Mouse (Mus musculus) lung, adult 2 months (tissue): Measurements from ENCODE around the gene Setd1b. TPM values are rescaled to one million over a fixed set of nuclear protein-coding genes. Genes with fewer than 3 reads are reported as not detected.

Source experiments
- DNase-seq: peaks from one replicate; pipeline ENCODE4 v3.0.0; 2022
- H3K4me1 ChIP-seq: fragments of 200-500 bp; 2 replicates; pipeline ENCODE4 v1.6.1; 2011; ENCODE audit warnings: low read length; ENCODE audit not compliant: control insufficient read depth, insufficient read depth
- H3K4me3 ChIP-seq: fragments of 200-500 bp; replicated peaks from 2 replicates; pipeline ENCODE3; 2011; ENCODE audit warnings: low read depth, mild to moderate bottlenecking, control low read depth, low read length; ENCODE audit errors: extremely low read depth
- CTCF ChIP-seq: fragments of 200-500 bp; IDR thresholded peaks from 2 replicates; pipeline ENCODE4 v1.5.1; 2011; ENCODE audit warnings: mild to moderate bottlenecking, low read length, control low read depth; ENCODE audit not compliant: insufficient read depth
- POLR2A ChIP-seq: fragments of 200-500 bp; IDR thresholded peaks from 2 replicates; pipeline ENCODE4 v1.6.1; 2011; ENCODE audit warnings: low read depth, mild to moderate bottlenecking, control low read depth, low read length, borderline replicate concordance; ENCODE audit errors: extremely low read depth
- WGBS: fragments of 180-500 bp; shearing (Covaris S2); methylation state at CpG from one replicate; pipeline ENCODE4 v1.1.7; 2018; 5-methylcytosine and 5-hydroxymethylcytosine counted together
- polyA plus RNA-seq: library from polyadenylated mRNA; depleted of rRNA; stranded (reverse); fragments of >200 nt; gene quantifications from 2 replicates; pipeline ENCODE4 v1.2.3, GENCODE M21; 2012

The Setd1b gene
- polyA plus RNA-seq, 1 experiment, result 15.2 TPM

DNA sequence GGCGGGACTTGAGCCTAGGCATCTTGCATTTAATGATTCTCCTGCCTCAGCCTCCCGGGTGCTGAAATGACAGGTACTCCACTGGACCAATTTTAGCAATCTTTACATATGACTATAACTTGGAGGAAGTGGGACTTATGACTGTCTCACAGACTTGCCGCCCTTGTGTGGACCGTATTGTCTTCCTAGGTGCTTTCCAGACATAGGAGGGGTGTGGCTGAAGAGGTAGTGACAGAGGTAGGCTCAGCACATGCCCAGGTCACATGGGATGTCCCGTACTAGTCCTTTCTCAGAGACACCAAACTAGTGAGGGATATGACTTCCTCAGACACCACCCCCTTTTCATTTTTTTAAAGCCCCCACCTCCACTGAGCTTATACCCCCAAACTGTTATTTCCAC, 36.8 kb downstream of the Setd1b start:
- TF ChIP-seq CTCF (no peak), POLR2A (no peak)
- no peak for DNase-seq
- no peak overlapping the region for H3K4me3 ChIP-seq
- 79% methylated on average over 5 of the region's 5 CpGs for WGBS
- no peaks in the 10 kb centered on the region for H3K4me1 ChIP-seq

- WGBS, result 90% methylated on average over 15 of the region's 15 CpGs
- TF ChIP-seq CTCF (no peak), POLR2A (no peak)
- H3K4me3 ChIP-seq, result no peak overlapping the region
- H3K4me1 ChIP-seq, result no peaks in the 10 kb centered on the region
- DNase-seq, result no peak
Observed at GRCm38 (mm10) chr5:123180390-123180789, 38.4 kb downstream of the Setd1b start.

GRCm38 (mm10) chr5:123181536-123181935, 39.5 kb downstream of the Setd1b start:
- H3K4me3 ChIP-seq, result no peak overlapping the region
- H3K4me1 ChIP-seq, result no peaks in the 10 kb centered on the region
- TF ChIP-seq CTCF, result no peak
- no peak for TF ChIP-seq POLR2A
- no peak for DNase-seq
- 79% methylated on average over 6 of the region's 6 CpGs for WGBS

- WGBS, result 75% methylated on average over 10 of the region's 10 CpGs
- no peaks in the 10 kb centered on the region for H3K4me1 ChIP-seq
- no peak within 1 kb of the TSS for H3K4me3 ChIP-seq
- DNase-seq, result no peak
- TF ChIP-seq POLR2A (no peak), CTCF (no peak)
Observed at GRCm38 (mm10) chr5:123182651-123183050, 40.7 kb downstream of the Setd1b start, which contains the start of gene Hpd. TSS of gene Hpd (minus strand) at chr5:123182727.

- DNase-seq, result no peak
- Histone ChIP-seq H3K4me1 (no peaks in the 10 kb centered on the region), H3K4me3 (no peak overlapping the region)
- TF ChIP-seq POLR2A, result no peak
- TF ChIP-seq CTCF, result no peak
- WGBS, result 59% methylated on average over 6 of the region's 6 CpGs
Observed at GRCm38 (mm10) chr5:123185966-123186365, 44.0 kb downstream of the Setd1b start.

DNA sequence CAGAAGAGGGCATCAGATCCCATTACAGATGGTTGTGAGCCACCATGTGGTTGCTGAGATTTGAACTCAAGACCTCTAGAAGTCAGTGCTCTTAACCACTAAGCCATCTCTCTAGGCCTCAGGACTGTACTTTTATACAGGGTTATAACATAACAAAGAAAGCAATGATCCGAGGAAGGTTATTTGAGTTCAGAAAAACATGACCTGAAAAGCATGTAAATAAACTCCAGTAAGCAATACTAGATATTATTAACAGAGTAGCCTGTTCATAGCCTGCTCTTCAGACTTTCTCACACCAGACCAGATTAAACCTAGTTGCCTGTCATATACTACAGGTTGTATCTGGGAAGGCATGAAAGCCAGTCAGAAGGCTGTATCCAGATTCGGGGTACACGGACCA, 45.3 kb downstream of the Setd1b start:
- H3K4me1 ChIP-seq, result no peaks in the 10 kb centered on the region
- no peak for TF ChIP-seq CTCF
- TF ChIP-seq POLR2A, result no peak
- no peak for DNase-seq
- H3K4me3 ChIP-seq, result no peak overlapping the region
- 86% methylated on average over 3 of the region's 3 CpGs for WGBS

GRCm38 (mm10) chr5:123190912-123191311, 48.9 kb downstream of the Setd1b start:
- WGBS, result 54% methylated on average over 3 of the region's 3 CpGs
- no peak for DNase-seq
- Histone ChIP-seq H3K4me1 (no peaks in the 10 kb centered on the region), H3K4me3 (no peak overlapping the region)
- TF ChIP-seq POLR2A (no peak), CTCF (no peak)

DNA sequence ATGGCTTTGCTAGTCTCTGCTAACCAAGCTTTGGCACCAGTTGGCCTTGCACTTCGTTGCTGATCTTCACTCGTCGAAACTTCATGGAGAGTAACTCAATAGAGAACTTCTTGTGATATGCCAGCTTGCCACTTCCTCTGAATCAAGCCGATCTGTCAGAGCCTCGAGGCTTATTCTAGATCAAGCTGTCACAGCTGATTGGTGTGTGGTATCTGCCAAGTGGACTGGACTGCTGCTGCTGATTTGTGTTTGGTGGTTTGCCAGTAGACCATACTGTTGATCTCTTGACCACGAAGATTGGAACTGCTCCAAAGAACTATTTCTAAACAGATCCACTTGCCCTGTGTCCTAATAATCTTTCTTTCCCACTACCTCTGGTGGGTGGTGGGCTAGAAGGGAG, 49.4 kb downstream of the Setd1b start:
- 50% methylated on average over 6 of the region's 6 CpGs for WGBS
- DNase-seq, result no peak
- TF ChIP-seq CTCF, result no peak
- no peak for TF ChIP-seq POLR2A
- H3K4me1 ChIP-seq, result no peaks in the 10 kb centered on the region
- H3K4me3 ChIP-seq, result no peak overlapping the region

- Histone ChIP-seq H3K4me1 (no peaks in the 10 kb centered on the region), H3K4me3 (no peak overlapping the region)
- 51% methylated on average over 9 of the region's 9 CpGs for WGBS
- TF ChIP-seq POLR2A, result no peak
- no peak for TF ChIP-seq CTCF
- DNase-seq, result no peak
Observed at GRCm38 (mm10) chr5:123192606-123193150, 50.7 kb downstream of the Setd1b start.

DNA sequence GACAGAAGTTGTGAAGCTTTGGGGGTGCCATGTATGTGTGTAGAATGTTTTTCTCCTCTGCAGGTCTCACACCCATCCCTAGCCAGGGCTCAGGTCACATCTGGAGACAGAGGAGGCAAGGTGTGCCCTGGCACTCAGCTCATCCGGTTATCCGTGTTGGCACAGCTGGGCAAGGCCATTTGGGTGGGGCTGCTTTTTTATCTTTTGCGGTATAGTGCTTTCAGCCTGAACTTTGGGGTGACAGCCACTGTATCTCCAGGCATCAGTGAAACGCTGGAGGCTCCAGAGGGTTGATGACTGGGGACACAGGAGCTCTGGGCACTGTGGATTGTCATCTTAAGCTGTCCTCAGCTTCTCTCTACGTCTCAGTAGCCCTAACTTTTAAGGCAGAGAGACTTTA, 51.4 kb downstream of the Setd1b start:
- Histone ChIP-seq H3K4me1 (no peaks in the 10 kb centered on the region), H3K4me3 (no peak overlapping the region)
- DNase-seq, result no peak
- 65% methylated on average over 5 of the region's 5 CpGs for WGBS
- TF ChIP-seq POLR2A, result no peak
- no peak for TF ChIP-seq CTCF

DNA sequence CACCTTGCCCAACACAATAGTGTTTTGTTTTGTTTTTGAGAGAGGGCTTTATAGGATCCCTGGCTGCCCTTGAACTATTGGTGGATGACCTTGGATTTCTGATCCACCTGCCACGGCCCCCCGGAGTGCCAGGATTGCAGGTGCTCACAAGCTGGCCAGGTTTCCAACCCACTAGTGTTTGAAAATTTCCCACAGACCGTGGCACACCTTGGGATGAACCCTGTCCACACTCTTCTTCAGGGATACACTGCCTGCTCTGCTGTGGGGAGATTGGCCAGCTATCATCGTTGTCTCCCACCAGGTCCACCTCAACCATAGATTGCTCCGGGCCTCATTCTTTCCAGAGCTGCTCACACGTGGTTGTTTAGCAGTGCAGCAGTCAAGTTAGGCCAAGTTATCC, 52.9 kb downstream of the Setd1b start:
- TF ChIP-seq CTCF, result no peak
- no peak for TF ChIP-seq POLR2A
- 83% methylated on average over 6 of the region's 6 CpGs for WGBS
- no peaks in the 10 kb centered on the region for H3K4me1 ChIP-seq
- no peak overlapping the region for H3K4me3 ChIP-seq
- DNase-seq, result no peak
